Mouse (Mus musculus): ENCODE results near the gene Ebf1.

Ebf1 gene

GRCm38 (mm10) chr11:44975151-44975550, 358.0 kb downstream of the Ebf1 start:
- DNase-seq, result peak; percentile 76

GRCm38 (mm10) chr11:44976254-44976802, 359.2 kb downstream of the Ebf1 start:
- no peak for DNase-seq

- no peak for DNase-seq
These were observed 360.8 kb downstream of the Ebf1 start for GRCm38 (mm10) chr11:44977921-44978397.

GRCm38 (mm10) chr11:44979391-44979790, 362.3 kb downstream of the Ebf1 start:
- no peak for DNase-seq

GRCm38 (mm10) chr11:44982225-44982624, 365.1 kb downstream of the Ebf1 start:
- DNase-seq, result no peak

- no peak for DNase-seq
These were observed 366.8 kb downstream of the Ebf1 start for GRCm38 (mm10) chr11:44983961-44984360.

- no peak for DNase-seq
These were observed 367.3 kb downstream of the Ebf1 start for GRCm38 (mm10) chr11:44984381-44984780.

- no peak for DNase-seq
These were observed 370.7 kb downstream of the Ebf1 start for GRCm38 (mm10) chr11:44987796-44988195.

GRCm38 (mm10) chr11:45002681-45003286, 385.7 kb downstream of the Ebf1 start:
- DNase-seq, result no peak

GRCm38 (mm10) chr11:45003716-45004437, 386.8 kb downstream of the Ebf1 start:
- DNase-seq, result no peak

- no peak for DNase-seq
These were observed 390.2 kb downstream of the Ebf1 start for GRCm38 (mm10) chr11:45007311-45007710.

- DNase-seq, result peak; percentile 78
These were observed 391.0 kb downstream of the Ebf1 start for GRCm38 (mm10) chr11:45008078-45008477.

GRCm38 (mm10) chr11:45008760-45009159, 391.6 kb downstream of the Ebf1 start:
- DNase-seq, result no peak

- DNase-seq, result no peak
These were observed 395.0 kb downstream of the Ebf1 start for GRCm38 (mm10) chr11:45012081-45012480.

GRCm38 (mm10) chr11:45017493-45017892, 400.4 kb downstream of the Ebf1 start:
- DNase-seq, result no peak

- no peak for DNase-seq
These were observed 408.9 kb downstream of the Ebf1 start for GRCm38 (mm10) chr11:45026012-45026411.

- DNase-seq, result no peak
These were observed 409.6 kb downstream of the Ebf1 start for GRCm38 (mm10) chr11:45026674-45027073.

- DNase-seq, result no peak
These were observed 410.0 kb downstream of the Ebf1 start for GRCm38 (mm10) chr11:45027076-45027475.

- no peak for DNase-seq
These were observed 438.9 kb downstream of the Ebf1 start for GRCm38 (mm10) chr11:45055744-45056610.
